Mouse (Mus musculus) spleen, embryonic (tissue): ENCODE measurements at regions not wholly inside any gene's neighbourhood (a gene's known extent, or its start where the extent isn't known, plus 50 kb on each side); places are given as distances from the start of the nearest gene placed in this dataset.

ENCODE experiments used
- CTCF ChIA-PET: fragments of 350-600 bp; sonication (Branson Sonifier 250); formaldehyde crosslinking; loops from one replicate; lab custom pipeline; 2022; lab: Charles Lee

GRCm38 (mm10) chr6:98626435-98626834 lies 283.9 kb upstream of the Gm765 start:
- CTCF ChIA-PET, result no interaction called here

GRCm38 (mm10) chr6:98620886-98621285 lies 278.3 kb upstream of the Gm765 start:
- CTCF ChIA-PET, result no interaction called here

GRCm38 (mm10) chr6:98613030-98613429 lies 270.5 kb upstream of the Gm765 start:
- CTCF ChIA-PET, result no interaction called here

GRCm38 (mm10) chr6:98609133-98609532 lies 266.6 kb upstream of the Gm765 start:
- CTCF ChIA-PET, result no interaction called here

- CTCF ChIA-PET, result interaction anchor here (0.6 kb wide), 1 partner anchor 1821 kb away, joined by 21 read pairs; no protein-coding TSS in a partner anchor
Observed at GRCm38 (mm10) chr6:98606680-98607079, 264.1 kb upstream of the Gm765 start.

- CTCF ChIA-PET, result no interaction called here
Observed at GRCm38 (mm10) chr6:98597612-98598011, 255.1 kb upstream of the Gm765 start.

- CTCF ChIA-PET, result no interaction called here
Observed at GRCm38 (mm10) chr6:98590989-98591388, 248.4 kb upstream of the Gm765 start.

- CTCF ChIA-PET, result no interaction called here
Observed at GRCm38 (mm10) chr6:98588979-98589378, 246.4 kb upstream of the Gm765 start.

- CTCF ChIA-PET, result no interaction called here
Observed at GRCm38 (mm10) chr6:98584541-98584940, 242.0 kb upstream of the Gm765 start.

- CTCF ChIA-PET, result no interaction called here
Observed at GRCm38 (mm10) chr6:98582826-98583225, 240.3 kb upstream of the Gm765 start.

GRCm38 (mm10) chr6:98575227-98575626 lies 232.7 kb upstream of the Gm765 start:
- CTCF ChIA-PET, result no interaction called here

GRCm38 (mm10) chr6:98555702-98556101 lies 213.1 kb upstream of the Gm765 start:
- CTCF ChIA-PET, result no interaction called here

- CTCF ChIA-PET, result no interaction called here
Observed at GRCm38 (mm10) chr6:98553922-98554321, 211.4 kb upstream of the Gm765 start.

GRCm38 (mm10) chr6:98551781-98552180 lies 209.2 kb upstream of the Gm765 start:
- CTCF ChIA-PET, result no interaction called here

GRCm38 (mm10) chr6:98526882-98527440 lies 184.4 kb upstream of the Gm765 start:
- CTCF ChIA-PET, result no interaction called here

GRCm38 (mm10) chr6:98525286-98525685 lies 182.7 kb upstream of the Gm765 start:
- CTCF ChIA-PET, result no interaction called here

GRCm38 (mm10) chr6:98524659-98525058 lies 182.1 kb upstream of the Gm765 start:
- CTCF ChIA-PET, result no interaction called here

GRCm38 (mm10) chr6:98521526-98521925 lies 179.0 kb upstream of the Gm765 start:
- CTCF ChIA-PET, result no interaction called here

- CTCF ChIA-PET, result no interaction called here
Observed at GRCm38 (mm10) chr6:98514826-98515225, 172.3 kb upstream of the Gm765 start.

- CTCF ChIA-PET, result no interaction called here
Observed at GRCm38 (mm10) chr6:98514376-98514775, 171.8 kb upstream of the Gm765 start.

GRCm38 (mm10) chr6:98513217-98513616 lies 170.7 kb upstream of the Gm765 start:
- CTCF ChIA-PET, result no interaction called here

GRCm38 (mm10) chr6:98502726-98503125 lies 160.2 kb upstream of the Gm765 start:
- CTCF ChIA-PET, result no interaction called here

GRCm38 (mm10) chr6:98499721-98500120 lies 157.2 kb upstream of the Gm765 start:
- CTCF ChIA-PET, result no interaction called here

- CTCF ChIA-PET, result no interaction called here
Observed at GRCm38 (mm10) chr6:98486626-98487025, 144.1 kb upstream of the Gm765 start.
